Mouse (Mus musculus) midbrain, embryonic 11.5 days (tissue): Measurements from ENCODE around the gene Samd4b. TPM values are rescaled to one million over a fixed set of nuclear protein-coding genes. Genes with fewer than 3 reads are reported as not detected.

Source experiments
- ATAC-seq: fragments of 200-750 bp; cut with Nextera tagmentation; 2 replicates; pipeline ENCODE4 v1.8.0; 2017; ENCODE audit warnings: moderate TSS enrichment, moderate library complexity; ENCODE audit not compliant: low FRiP score
- DNase-seq: peaks from one replicate; pipeline ENCODE4 v3.0.0; 2015; ENCODE audit warnings: low spot score; ENCODE audit errors: missing footprints
- H3K27ac ChIP-seq: fragments of 300-500 bp; sonication (generic); 2 replicates; pipeline ENCODE4 v1.5.1; 2014; ENCODE audit warnings: low read depth, low read length
- H3K27me3 ChIP-seq: fragments of 300-500 bp; sonication (generic); 2 replicates; pipeline ENCODE4 v1.6.1; 2014; ENCODE audit warnings: mild to moderate bottlenecking, low read length, moderate library complexity, mixed read lengths; ENCODE audit not compliant: control insufficient read depth, insufficient read depth
- H3K36me3 ChIP-seq: fragments of 300-500 bp; sonication (generic); 2 replicates; pipeline ENCODE4 v1.6.1; 2014; ENCODE audit warnings: mild to moderate bottlenecking, low read length, moderate library complexity, mixed read lengths; ENCODE audit not compliant: control insufficient read depth, insufficient read depth
- H3K4me1 ChIP-seq: fragments of 300-500 bp; sonication (generic); 2 replicates; pipeline ENCODE4 v1.6.1; 2014; ENCODE audit warnings: low read length; ENCODE audit not compliant: control insufficient read depth, insufficient read depth
- H3K4me2 ChIP-seq: fragments of 300-500 bp; sonication (generic); 2 replicates; pipeline ENCODE4 v1.6.1; 2014; ENCODE audit warnings: mild to moderate bottlenecking, moderate library complexity
- H3K4me3 ChIP-seq: fragments of 300-500 bp; sonication (generic); 2 replicates; pipeline ENCODE4 v1.5.1; 2014; ENCODE audit warnings: low read depth, low read length
- H3K9ac ChIP-seq: fragments of 300-500 bp; sonication (generic); 2 replicates; pipeline ENCODE4 v1.6.1; 2014; ENCODE audit warnings: low read length
- H3K9me3 ChIP-seq: fragments of 300-500 bp; sonication (generic); 2 replicates; pipeline ENCODE4 v1.6.1; 2016; ENCODE audit warnings: low read length; ENCODE audit not compliant: control insufficient read depth
- WGBS: fragments of 180-500 bp; shearing (Covaris S2); extraction: QIAGEN DNeasy Blood & Tissue Kit; methylation state at CpG from one replicate; pipeline ENCODE4 v1.1.7; 2014; 5-methylcytosine and 5-hydroxymethylcytosine counted together
- polyA plus RNA-seq: library from polyadenylated mRNA; unstranded; fragments of >200 nt; fragmentation: Nextera tagmentation; extraction: Ambion mirVana; gene quantifications from 2 replicates; pipeline ENCODE4 v1.2.1, GENCODE M21; 2014

Samd4b gene
- polyA plus RNA-seq, 1 experiment from 2014 or later: 27.8 TPM

DNA sequence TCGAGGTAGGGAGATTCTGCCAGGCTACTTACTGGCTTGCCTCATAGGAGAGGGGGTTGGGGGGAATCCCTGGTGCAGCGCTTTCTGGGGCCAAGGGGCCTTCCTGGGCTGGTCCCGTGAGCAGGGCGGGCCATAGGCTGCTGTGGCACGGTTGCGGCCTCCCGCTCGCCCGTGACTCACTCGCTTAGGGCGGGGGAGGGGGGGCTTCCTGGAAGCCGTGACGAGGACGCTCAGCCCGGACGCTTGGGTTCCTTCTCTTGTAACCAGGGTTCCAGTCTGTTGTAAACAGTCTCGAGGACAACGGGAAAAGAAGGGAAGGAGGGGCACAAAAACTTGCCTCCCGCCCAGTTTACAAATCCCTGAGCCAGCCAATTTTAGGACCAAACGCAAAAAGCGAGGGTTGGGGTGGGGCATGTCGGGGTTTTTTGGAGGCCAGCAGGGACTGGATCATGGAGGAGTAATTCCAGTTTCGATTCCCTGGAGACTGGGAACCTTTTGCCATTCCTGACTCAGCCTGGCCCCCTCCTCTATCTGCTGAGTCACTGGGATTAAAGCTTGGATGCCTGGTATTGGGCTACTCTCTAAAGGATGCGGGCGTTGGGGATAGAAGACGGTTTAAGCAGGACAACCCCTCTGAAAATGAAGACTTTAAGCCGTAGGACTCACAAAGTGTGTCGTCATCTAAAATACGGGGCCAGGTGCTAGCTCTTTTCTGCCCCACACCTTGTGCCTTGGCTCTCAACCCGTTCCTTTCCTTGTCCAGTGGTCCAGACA, 216.7 kb downstream of the Samd4b start:
- Histone ChIP-seq H3K4me2 (peak overlapping the region; percentile 41), H3K9me3 (no peaks in the 10 kb centered on the region), H3K9ac (peak overlapping the region; percentile 5), H3K4me1 (peaks cover 34% of the 10 kb centered on the region), H3K36me3 (no peaks in the 10 kb centered on the region; the same call in 1 of the 2 replicates), H3K27me3 (peaks cover 8% of the 10 kb centered on the region; the same call in 1 of the 2 replicates), H3K27ac (peak overlapping the region; percentile 37; the same call in 1 of the 2 replicates), H3K4me3 (peak overlapping the region; percentile 11; the same call in 1 of the 2 replicates)
- WGBS: 5% methylated on average over 28 of the region's 30 CpGs
- peak; percentile 95 for DNase-seq
- ATAC-seq: peak; percentile 33; the same call in 1 of the 2 replicates

DNA sequence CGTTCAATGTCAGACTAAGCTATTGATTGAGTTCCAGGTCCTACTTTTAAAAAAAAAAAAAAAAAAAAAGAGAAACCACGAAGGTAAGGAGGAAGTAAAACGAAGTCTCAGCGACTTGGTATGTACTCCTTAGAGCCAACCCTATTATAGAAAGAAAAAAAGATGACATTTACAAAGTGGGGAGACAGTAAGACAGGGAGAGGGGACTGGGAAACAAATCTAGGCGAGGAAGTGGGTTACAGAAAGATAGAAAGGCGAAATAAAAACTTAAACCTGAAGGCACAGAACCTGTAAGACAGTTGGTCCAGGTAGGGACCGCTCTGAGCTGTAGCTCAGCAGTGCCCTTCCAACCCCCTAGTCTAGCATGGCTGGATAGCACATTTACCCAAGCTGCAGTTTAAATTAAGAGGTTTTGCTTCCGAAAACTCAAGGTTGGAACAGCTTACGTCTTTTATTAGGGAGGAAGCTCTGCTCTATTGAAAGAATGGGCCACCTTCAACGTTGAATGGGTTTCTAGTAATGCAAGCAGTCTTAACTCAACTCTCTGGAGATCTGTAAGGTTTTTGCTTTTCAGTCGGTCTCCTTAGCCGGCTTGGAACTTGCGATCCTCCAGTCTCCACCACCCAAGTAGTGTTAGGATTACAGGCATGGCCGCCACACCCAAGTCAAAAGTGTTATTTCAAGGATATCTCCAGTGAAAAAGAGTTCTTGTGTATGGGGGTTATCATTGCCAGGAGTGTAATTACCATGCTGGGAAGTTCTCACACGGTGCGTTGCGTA, 217.5 kb downstream of the Samd4b start, which contains the start of gene Zfp36:
Zfp36 (minus strand) TSS at position 17 of the 780 bp plus-strand sequence.
- Histone ChIP-seq H3K36me3 (no peaks in the 10 kb centered on the region), H3K4me3 (peak within 1 kb of the TSS; percentile 47), H3K4me1 (peaks cover 38% of the 10 kb centered on the region), H3K9ac (peak within 1 kb of the TSS; percentile 71), H3K27me3 (peaks cover 8% of the 10 kb centered on the region; the same call in 1 of the 2 replicates), H3K9me3 (no peaks in the 10 kb centered on the region), H3K27ac (peak within 1 kb of the TSS; percentile 53), H3K4me2 (peak within 1 kb of the TSS; percentile 77)
- DNase-seq: peak; percentile 90
- WGBS: 46% methylated on average over 17 of the region's 17 CpGs
- ATAC-seq: no peak

GRCm38 (mm10) chr7:28378769-28379651, 218.9 kb downstream of the Samd4b start:
- H3K4me1 ChIP-seq: peaks cover 40% of the 10 kb centered on the region
- DNase-seq (peak; percentile 98), ATAC-seq (peak; percentile 49)
- H3K9me3 ChIP-seq: no peaks in the 10 kb centered on the region
- peak overlapping the region; percentile 77 for H3K4me2 ChIP-seq
- peak overlapping the region; percentile 47 for H3K4me3 ChIP-seq
- peak overlapping the region; percentile 71 for H3K9ac ChIP-seq
- H3K36me3 ChIP-seq: no peaks in the 10 kb centered on the region
- H3K27me3 ChIP-seq: peaks cover 8% of the 10 kb centered on the region; the same call in 1 of the 2 replicates
- WGBS: under 1% methylated on average over 53 of the region's 53 CpGs
- peak overlapping the region; percentile 53 for H3K27ac ChIP-seq

GRCm38 (mm10) chr7:28378066-28378690, 219.8 kb downstream of the Samd4b start:
- WGBS: 45% methylated on average over 32 of the region's 32 CpGs
- ATAC-seq (no peak), DNase-seq (no peak)
- Histone ChIP-seq H3K9me3 (no peaks in the 10 kb centered on the region), H3K27ac (no peak overlapping the region), H3K4me2 (peak overlapping the region; percentile 77), H3K27me3 (peaks cover 8% of the 10 kb centered on the region; the same call in 1 of the 2 replicates), H3K9ac (peak overlapping the region; percentile 71), H3K4me3 (peak overlapping the region; percentile 47), H3K4me1 (peaks cover 40% of the 10 kb centered on the region), H3K36me3 (no peaks in the 10 kb centered on the region)

DNA sequence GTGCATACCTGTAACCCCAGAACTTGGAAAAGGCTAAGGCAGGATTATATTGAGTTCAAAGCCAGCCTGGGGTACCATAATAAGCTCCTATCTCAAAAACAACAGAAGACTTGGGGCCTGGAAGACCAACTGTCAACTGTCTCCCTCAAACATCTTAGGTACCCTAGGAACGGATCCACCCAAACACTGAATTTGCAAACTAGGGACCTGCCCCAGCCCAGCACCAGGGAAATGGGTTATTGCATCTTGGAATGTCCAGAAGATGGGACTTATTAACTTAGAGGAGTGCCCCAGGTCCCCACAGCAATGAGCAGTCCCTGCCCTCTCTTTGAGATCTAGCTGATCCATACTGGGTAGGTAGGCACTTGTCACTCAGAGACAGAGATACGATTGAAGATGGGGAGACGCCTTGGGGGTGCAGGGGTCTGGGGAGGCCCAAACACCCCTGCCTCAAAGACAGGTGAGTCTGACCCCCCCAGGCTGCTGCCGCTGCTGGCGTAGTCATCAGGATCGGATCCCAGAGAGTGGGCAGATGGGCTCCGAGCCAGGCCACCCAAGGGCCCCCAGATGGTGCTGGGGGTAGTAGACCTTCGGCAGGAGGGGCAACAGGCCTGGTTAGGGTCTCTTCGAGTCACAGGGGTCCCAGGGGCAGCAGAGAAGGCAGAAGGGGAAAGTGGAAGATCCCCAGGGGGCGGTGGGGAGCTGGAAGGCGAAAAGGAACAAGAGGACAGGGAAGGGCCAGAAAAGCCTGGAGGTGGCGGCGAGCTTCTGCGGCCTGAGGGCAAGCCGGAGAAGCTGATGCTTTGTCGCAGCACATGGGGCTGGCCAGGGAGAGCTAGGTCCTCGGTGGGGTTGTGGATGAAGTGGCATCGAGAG, 220.5 kb downstream of the Samd4b start:
- ATAC-seq (no peak), DNase-seq (no peak)
- WGBS: 71% methylated on average over 18 of the region's 18 CpGs
- Histone ChIP-seq H3K9ac (no peak overlapping the region), H3K27me3 (peaks cover 8% of the 10 kb centered on the region; the same call in 1 of the 2 replicates), H3K36me3 (no peaks in the 10 kb centered on the region), H3K4me1 (peaks cover 40% of the 10 kb centered on the region), H3K27ac (no peak overlapping the region), H3K4me3 (no peak overlapping the region), H3K9me3 (no peaks in the 10 kb centered on the region), H3K4me2 (peak overlapping the region; percentile 77)

DNA sequence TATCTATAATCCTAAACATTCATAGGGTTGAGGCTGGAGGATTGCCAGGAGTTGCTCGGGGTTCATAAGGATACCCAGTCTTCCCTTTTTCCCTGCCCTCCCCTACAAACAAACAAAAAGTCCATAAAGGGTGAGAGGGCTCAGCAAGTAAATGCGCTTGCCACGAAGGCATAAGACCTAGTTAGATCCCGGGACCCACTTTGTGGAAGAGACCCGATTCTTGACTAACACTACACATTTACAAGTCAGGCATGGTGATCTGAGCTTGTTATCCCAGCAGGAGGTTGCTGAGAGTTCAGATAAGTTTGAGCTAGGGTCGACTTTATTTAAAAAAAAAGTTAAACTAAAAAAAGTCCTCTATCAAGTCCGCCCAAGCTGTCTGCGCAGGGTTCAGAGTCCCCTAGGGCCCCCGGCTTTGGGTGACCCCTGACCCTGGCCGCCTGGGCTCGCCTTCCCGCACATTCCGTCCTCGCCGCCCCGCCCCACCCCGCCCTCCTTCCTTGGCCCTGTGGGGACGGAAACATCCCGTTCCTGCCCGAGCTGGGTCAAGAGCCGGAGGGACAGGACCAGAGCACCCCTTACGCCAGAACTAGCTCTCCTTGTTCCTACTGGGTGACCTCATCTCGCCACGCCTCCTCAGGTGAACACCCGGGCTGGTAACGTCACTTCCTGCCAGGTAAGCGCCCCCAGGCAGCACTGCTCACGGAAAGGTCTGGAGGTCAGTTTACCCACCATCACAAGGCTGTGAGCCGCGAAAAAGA, 221.8 kb downstream of the Samd4b start:
- H3K27me3 ChIP-seq: peaks cover 8% of the 10 kb centered on the region; the same call in 1 of the 2 replicates
- H3K27ac ChIP-seq: peak overlapping the region; percentile 91
- H3K9me3 ChIP-seq: no peaks in the 10 kb centered on the region
- H3K4me1 ChIP-seq: peaks cover 28% of the 10 kb centered on the region
- ATAC-seq (no peak), DNase-seq (peak; percentile 91)
- H3K4me3 ChIP-seq: peak overlapping the region; percentile 32
- 3% methylated on average over 30 of the region's 30 CpGs for WGBS
- no peaks in the 10 kb centered on the region for H3K36me3 ChIP-seq
- peak overlapping the region; percentile 67 for H3K9ac ChIP-seq
- H3K4me2 ChIP-seq: peak overlapping the region; percentile 62

- peaks cover 8% of the 10 kb centered on the region; the same call in 1 of the 2 replicates for H3K27me3 ChIP-seq
- H3K4me3 ChIP-seq: peak overlapping the region; percentile 32
- peak overlapping the region; percentile 91 for H3K27ac ChIP-seq
- peaks cover 31% of the 10 kb centered on the region for H3K4me1 ChIP-seq
- under 1% methylated on average over 36 of the region's 36 CpGs for WGBS
- peak overlapping the region; percentile 69 for H3K9ac ChIP-seq
- H3K36me3 ChIP-seq: no peaks in the 10 kb centered on the region
- peak overlapping the region; percentile 62 for H3K4me2 ChIP-seq
- DNase-seq (peak; percentile 97), ATAC-seq (peak; percentile 31)
- H3K9me3 ChIP-seq: no peaks in the 10 kb centered on the region
Observed at GRCm38 (mm10) chr7:28375176-28375921, 222.6 kb downstream of the Samd4b start.
